Mouse (Mus musculus): ENCODE data around the gene Tle3. TPM values are rescaled to one million over a fixed set of nuclear protein-coding genes. Genes with fewer than 3 reads are reported as not detected.

Gene Tle3
- total RNA-seq (2023) = 100 to 1,000 TPM; 174 to 187 TPM

DNA sequence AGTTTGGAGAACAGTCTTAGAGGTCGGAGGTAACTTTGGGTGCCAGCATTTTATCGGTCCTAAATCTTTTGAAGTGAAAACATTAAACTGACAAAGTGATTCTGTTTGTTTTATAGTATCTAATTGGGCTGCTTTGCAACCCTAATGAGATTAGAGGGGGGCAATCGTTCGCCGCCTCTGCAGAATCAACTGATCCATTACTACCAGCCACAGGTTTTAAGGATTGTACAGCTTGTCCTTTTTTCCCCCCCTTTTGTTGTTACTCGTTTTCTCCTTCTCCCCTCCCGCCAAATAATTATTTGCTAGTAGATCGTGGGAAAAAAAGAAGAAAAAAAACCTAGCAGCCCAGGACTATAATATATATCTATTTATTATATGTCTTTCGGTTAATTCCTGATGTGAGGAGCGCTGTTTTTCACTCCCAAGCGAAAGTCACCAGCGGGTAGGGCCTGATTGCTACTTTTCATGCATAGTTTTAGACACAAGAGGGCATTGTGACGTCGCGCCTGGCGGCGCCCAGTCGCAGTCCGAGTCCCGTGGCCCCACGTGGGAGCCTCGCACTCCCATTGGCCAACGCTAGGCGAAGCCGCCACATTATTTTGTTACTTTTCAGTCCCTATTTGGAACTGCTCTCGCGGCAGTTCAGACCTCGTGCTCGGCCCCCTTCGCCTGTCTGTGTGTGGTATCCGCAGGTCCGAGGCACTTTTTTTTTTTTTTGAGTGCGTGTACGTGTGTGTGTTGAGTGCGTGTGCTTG is at the start of gene Tle3:
Gene Tle3 (plus strand): TSS at position 612 of the 755 bp plus-strand sequence.

Data from neutrophil, adult 59 days (primary cell).